Mouse (Mus musculus) left cerebral cortex, postnatal 25 days (tissue): Measurements from ENCODE around the gene Tada2a. TPM values are rescaled to one million over a fixed set of nuclear protein-coding genes. Genes with fewer than 3 reads are reported as not detected.

Experiments
- DNase-seq, 2 experiments: peaks; one replicate each; pipeline ENCODE4 v3.0.0; 2022; ENCODE audit warnings: low spot score in 2 of 2, mixed read lengths in 1 of 2
- intact Hi-C: fragments of 180-260 bp; cut with DNase I; formaldehyde crosslinking; loops from one replicate; pipeline ENCODE4 v1.15.1; 2025
- total RNA-seq, 2 experiments: library from RNA; stranded (reverse); gene quantifications; 2 replicates each; pipeline ENCODE4 v1.2.3; 2021

Tada2a gene
- total RNA-seq, 2 experiments from 2014 or later, result 34.6 to 36.2 TPM

- DNase-seq, result peak; percentile 59 to 76
- intact Hi-C loops, result loop anchor here (1.0 to 5.0 kb wide), 2 partner anchors 29 to 59 kb away; partner anchors contain the start of genes Acaca and Tada2a
These were observed 61.0 kb downstream of the Tada2a start for GRCm38 (mm10) chr11:84068191-84069033.

DNA sequence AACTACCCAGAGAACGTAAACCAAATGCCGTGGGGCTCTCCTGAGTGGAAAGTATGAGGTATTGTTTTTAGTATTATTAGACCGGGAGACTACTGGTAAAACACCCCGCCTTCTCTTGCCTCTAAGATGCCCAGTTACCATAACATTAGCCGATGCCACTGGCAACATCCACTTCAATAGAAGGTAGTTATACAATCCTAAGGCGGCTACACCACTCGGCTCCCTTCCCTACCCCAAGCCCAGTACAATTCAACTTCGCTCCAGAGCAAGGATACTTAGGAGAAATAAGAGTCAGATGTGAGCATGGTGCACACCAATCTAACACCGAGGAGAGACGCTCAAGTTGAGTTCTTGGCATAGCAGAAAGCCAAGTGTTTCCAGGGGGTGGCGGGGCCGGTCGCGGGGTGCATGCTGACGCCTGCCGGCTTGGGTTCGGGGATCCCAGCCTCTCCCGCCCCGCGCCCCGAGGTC is 61.6 kb downstream of the Tada2a start:
- peak in 1 of 2 experiments; percentile 45 for DNase-seq
- intact Hi-C loops, result loop anchor here (5.0 kb wide), 1 partner anchor 60 kb away; the partner anchor contains the start of genes Acaca and Tada2a

DNA sequence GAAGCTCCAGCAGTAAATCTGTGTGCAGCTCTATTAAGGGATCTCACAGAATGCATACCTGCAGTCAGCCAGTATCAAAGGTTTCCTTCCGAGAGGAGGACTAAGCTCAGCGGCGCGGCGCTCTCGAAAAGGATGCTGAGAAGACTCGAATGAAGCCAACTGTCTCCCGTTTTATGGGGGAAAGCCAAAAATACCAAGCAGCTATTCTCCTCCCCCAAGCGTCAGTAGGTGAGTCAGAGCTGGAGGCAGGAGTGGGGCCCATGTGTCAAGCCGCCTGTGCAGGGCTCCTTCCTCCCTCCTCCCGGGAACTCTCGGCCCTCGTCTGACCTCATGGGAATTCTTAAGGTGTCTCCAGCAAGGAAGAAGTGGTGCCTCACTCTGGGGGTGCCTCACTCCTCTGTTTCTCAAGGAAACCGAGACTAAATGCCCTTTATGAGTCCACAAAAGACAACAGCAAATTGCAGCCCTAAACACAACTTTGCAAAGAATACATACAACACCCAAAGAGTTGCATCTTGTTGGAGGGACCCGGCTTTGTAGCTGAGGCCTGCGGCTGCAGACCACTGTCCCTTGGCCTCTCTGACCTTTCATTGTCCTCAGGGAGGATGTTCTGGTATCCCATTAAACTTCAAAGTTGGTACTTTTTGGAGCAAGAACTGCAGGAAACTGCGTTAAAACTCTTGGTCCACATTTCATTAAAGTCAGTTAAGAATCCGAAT is 62.3 kb downstream of the Tada2a start:
- intact Hi-C loops, result loop anchor here (5.0 kb wide), 1 partner anchor 60 kb away; the partner anchor contains the start of genes Acaca and Tada2a
- peak; percentile 71 to 92 for DNase-seq

- peak in 1 of 2 experiments; percentile 58 for DNase-seq
- intact Hi-C loops, result loop anchor here (5.0 kb wide), 1 partner anchor 61 kb away; the partner anchor contains the start of genes Acaca and Tada2a
These were observed 63.3 kb downstream of the Tada2a start for GRCm38 (mm10) chr11:84066071-84066481.

GRCm38 (mm10) chr11:84063631-84064209 is 65.7 kb downstream of the Tada2a start:
- intact Hi-C loops, result no loop called here

DNA sequence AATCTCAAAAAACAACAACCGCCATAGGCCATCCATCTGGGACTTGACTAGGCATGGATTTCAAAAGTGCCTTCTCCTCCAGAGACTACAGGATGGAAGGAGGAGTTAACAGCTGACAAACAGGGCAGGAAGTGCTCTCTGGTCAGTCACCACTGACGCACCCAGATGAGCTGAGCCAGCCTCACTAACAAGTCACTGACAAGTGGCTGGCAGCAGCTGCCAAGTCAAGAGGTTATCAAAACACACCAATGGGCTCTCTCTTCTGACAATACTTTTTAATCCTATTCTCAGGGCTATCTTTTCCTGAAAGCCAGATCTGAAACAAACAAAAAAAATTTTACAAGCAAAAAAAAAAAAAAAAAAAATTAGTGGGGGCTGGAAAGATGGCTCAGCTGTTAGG is 66.6 kb downstream of the Tada2a start:
- no peak for DNase-seq
- intact Hi-C loops, result no loop called here

More at GRCm38 (mm10) chr11:84063631-84064209, 65.7 kb downstream of the Tada2a start:
- no peak for DNase-seq

DNA sequence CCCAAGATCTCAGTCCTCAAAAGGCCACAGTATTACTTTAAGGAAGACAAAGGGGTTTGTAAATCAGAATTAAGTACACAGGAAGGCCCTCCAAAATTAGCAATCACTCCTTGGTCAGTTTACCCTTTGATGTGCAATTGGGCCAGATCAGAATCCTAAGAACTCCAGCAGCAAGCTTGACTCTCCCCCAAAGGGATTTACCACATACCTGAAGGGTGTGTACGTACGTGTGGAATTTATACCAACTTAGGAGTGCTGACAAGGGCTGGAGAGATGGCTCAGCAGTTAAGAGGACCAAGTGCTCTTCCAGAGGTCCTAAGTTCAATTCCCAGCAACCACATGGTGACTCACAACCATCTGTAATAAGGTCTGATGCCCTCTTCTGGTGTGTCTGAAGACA is 67.5 kb downstream of the Tada2a start:
- DNase-seq, result no peak
- intact Hi-C loops, result no loop called here

GRCm38 (mm10) chr11:84060635-84061034 is 68.8 kb downstream of the Tada2a start:
- no peak for DNase-seq
- intact Hi-C loops, result no loop called here

DNA sequence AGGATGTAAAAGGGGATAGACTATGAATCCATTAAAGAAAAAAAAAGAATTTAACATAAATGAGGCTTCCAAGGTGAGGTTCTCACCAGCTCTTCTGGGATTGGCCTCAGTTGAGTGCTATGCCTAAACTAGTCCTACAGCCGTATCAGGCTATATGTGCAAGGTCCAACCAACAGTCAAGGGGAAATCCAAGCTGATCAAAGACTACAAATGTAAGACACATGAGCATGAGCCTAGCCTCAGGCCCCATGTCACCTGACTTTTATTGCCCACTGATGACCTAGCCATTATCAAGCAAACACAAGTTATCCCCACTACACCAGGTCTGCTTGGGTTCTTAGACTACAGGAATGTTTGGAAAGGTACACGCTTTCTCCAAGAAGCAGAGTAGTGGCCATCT is 69.6 kb downstream of the Tada2a start:
- DNase-seq, result no peak
- intact Hi-C loops, result no loop called here

- no peak for DNase-seq
- intact Hi-C loops, result no loop called here
These were observed 72.0 kb downstream of the Tada2a start for GRCm38 (mm10) chr11:84057418-84057817.

DNA sequence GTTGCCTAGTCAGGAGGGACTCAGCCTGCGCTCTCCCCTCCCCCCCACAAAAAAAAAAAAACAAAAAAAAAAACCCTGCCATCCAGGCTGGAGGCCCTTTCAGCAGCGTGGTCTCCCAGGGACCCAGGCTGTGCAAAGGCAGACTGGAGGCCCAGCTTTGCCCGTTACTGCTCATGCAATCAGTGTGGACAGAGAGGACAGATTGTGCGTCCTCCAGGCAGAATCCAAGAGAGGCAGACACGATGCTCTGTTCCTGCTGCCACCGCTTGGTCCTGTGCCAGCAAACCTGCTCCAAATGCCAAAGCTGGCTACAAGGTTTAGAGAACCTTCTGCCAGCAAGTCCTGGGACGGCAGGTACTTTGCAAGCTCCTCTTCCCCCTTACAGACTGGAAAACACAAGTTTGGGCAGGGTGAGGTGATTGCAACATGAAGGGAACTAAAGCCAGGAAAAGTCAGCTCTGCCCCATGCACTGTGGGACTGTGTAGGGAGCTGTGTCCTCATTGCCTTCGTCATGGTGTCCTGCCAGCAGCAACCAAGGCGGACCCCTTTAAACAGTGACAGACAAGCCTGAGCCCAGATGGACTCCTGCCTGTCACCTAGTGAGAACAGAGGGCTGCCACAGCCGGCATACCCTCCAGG is 75.8 kb downstream of the Tada2a start:
- DNase-seq, result peak in 1 of 2 experiments; percentile 55
- intact Hi-C loops, result no loop called here

DNA sequence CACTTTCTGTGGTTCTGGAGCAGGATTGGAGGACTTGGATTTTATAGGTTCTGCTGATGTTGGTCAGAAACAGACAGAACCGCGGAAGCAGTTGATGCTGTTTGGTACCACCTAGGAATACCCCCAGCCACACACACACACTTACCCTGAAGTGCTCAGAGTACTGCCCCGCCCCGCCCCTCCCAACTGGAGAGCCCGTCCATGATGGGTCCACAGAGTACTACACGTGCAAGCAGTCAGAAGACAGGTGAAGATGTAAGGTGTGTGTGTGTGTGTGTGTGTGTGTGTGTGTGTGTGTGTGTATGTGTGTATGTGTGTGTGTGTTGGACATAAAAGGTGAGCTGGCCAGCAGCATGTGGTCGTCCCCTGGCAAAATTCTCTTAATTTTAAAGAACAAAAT is 76.3 kb downstream of the Tada2a start:
- no peak for DNase-seq
- intact Hi-C loops, result no loop called here

- intact Hi-C loops, result no loop called here
- DNase-seq, result peak in 1 of 2 experiments; percentile 50
These were observed 81.0 kb downstream of the Tada2a start for GRCm38 (mm10) chr11:84048411-84048810.

GRCm38 (mm10) chr11:84047270-84047669 is 82.1 kb downstream of the Tada2a start:
- intact Hi-C loops, result no loop called here
- no peak for DNase-seq

- DNase-seq, result no peak
- intact Hi-C loops, result no loop called here
These were observed 84.4 kb downstream of the Tada2a start for GRCm38 (mm10) chr11:84044988-84045387.

DNA sequence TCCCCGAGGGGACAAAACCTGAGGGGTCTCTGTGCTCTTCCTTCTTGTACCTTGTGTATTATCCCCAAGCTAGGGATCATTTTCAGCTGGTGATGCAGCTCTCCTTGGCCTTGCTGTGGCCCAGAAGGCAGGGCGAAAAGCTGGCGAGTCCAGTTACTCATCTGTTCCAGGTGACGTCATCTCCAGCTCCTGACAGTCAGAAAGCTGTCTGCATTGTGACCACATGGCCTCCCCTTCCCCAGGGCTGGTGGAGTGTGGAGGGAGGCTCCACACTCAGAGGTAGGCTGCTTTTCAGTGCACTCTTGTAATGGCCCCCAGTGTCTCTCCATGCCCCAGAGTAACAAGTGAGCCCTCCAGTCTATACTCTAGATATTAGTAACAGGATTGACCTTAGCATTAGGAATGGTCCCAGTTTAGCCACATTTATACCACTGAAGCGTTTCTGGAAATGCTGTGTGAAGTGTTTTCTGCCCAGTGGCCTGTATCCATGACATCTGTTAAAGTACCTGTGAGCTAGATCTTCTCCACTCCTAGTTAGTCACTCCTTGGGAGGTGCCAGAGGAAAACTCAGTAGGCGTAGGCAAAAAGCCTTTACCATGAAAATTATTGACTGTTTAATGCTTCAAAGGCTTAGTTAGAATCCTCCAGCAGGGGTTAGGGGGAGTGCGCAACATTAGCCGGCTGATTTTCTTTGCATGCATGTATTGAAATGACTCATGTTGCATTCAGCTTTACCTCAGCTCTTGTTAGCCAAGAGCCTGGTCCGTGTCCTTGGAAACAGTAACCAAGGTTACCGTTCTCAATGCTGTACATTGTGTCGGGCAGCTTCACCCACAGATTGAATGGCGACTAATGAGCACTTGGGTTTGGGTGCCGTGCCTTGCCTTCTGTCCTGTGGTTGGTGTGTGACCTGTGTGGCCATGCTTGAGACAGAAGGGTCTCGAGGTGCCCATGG is 86.3 kb downstream of the Tada2a start:
- DNase-seq, result peak; percentile 75 to 85
- intact Hi-C loops, result no loop called here

DNA sequence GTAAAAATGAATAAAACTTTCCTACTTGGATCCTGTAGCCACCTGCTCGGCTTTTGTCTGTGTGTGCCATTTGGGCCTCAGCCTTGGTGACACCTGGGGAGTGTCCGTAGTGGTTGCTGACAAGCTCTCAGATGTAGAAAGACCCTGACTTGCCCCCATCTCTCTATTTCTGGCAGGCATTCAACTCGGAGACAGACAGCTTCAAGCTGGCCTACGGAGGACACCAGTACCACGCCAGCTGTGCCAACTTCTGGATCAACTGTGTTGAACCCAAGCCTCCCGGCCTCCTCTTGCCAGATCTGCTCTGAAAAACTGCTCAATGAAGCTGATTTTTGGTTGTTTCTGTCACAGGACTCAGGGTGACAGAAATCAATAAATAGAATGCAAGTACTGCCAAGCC is 88.8 kb downstream of the Tada2a start:
- intact Hi-C loops, result no loop called here
- DNase-seq, result no peak

- no peak for DNase-seq
- intact Hi-C loops, result loop anchor here (2.0 kb wide), 1 partner anchor 249 kb away; no protein-coding TSS in a partner anchor
These were observed 95.7 kb downstream of the Tada2a start for GRCm38 (mm10) chr11:84033671-84034070.
